Mouse (Mus musculus): ENCODE measurements around the gene Mboat2.
A peak's percentile ranks its signal among the peaks of the same experiment; 100 is the strongest.

The Mboat2 gene

GRCm38 (mm10) chr12:24860436-24860835 is 29.8 kb downstream of the Mboat2 start:
- DNase-seq (ENCODE audit: low spot score), result no peak

- no peak for DNase-seq (ENCODE audit: low spot score)
These were observed 33.1 kb downstream of the Mboat2 start for GRCm38 (mm10) chr12:24863762-24864161.

- DNase-seq (ENCODE audit: low spot score), result no peak
These were observed 36.0 kb downstream of the Mboat2 start for GRCm38 (mm10) chr12:24866645-24867044.

GRCm38 (mm10) chr12:24868694-24869093 is 38.0 kb downstream of the Mboat2 start:
- DNase-seq (ENCODE audit: low spot score), result no peak

- no peak for DNase-seq (ENCODE audit: low spot score)
These were observed 38.6 kb downstream of the Mboat2 start for GRCm38 (mm10) chr12:24869231-24869630.

GRCm38 (mm10) chr12:24870901-24871300 is 40.2 kb downstream of the Mboat2 start:
- DNase-seq (ENCODE audit: low spot score), result no peak

GRCm38 (mm10) chr12:24872264-24872663 is 41.6 kb downstream of the Mboat2 start:
- DNase-seq (ENCODE audit: low spot score), result no peak

- no peak for DNase-seq (ENCODE audit: low spot score)
These were observed 42.0 kb downstream of the Mboat2 start for GRCm38 (mm10) chr12:24872689-24873088.

- no peak for DNase-seq (ENCODE audit: low spot score)
These were observed 45.2 kb downstream of the Mboat2 start for GRCm38 (mm10) chr12:24875908-24876307.

- DNase-seq (ENCODE audit: low spot score), result no peak
These were observed 46.6 kb downstream of the Mboat2 start for GRCm38 (mm10) chr12:24877231-24877630.

GRCm38 (mm10) chr12:24878090-24878489 is 47.4 kb downstream of the Mboat2 start:
- no peak for DNase-seq (ENCODE audit: low spot score)

GRCm38 (mm10) chr12:24878735-24879362 is 48.2 kb downstream of the Mboat2 start:
- DNase-seq (ENCODE audit: low spot score), result no peak

- no peak for DNase-seq (ENCODE audit: low spot score)
These were observed 48.9 kb downstream of the Mboat2 start for GRCm38 (mm10) chr12:24879613-24880029.

GRCm38 (mm10) chr12:24883279-24883678 is 52.6 kb downstream of the Mboat2 start:
- DNase-seq (ENCODE audit: low spot score), result no peak

- DNase-seq (ENCODE audit: low spot score), result no peak
These were observed 56.1 kb downstream of the Mboat2 start for GRCm38 (mm10) chr12:24886800-24887199.

GRCm38 (mm10) chr12:24889371-24890051 is 58.8 kb downstream of the Mboat2 start:
- DNase-seq (ENCODE audit: low spot score), result no peak

- DNase-seq (ENCODE audit: low spot score), result no peak
These were observed 59.5 kb downstream of the Mboat2 start for GRCm38 (mm10) chr12:24890158-24890557.

GRCm38 (mm10) chr12:24890684-24891459 is 60.2 kb downstream of the Mboat2 start:
- no peak for DNase-seq (ENCODE audit: low spot score)

GRCm38 (mm10) chr12:24892536-24892935 is 61.9 kb downstream of the Mboat2 start:
- DNase-seq (ENCODE audit: low spot score), result no peak

GRCm38 (mm10) chr12:24893777-24894468 is 63.2 kb downstream of the Mboat2 start:
- DNase-seq (ENCODE audit: low spot score), result peak; percentile 76

- no peak for DNase-seq (ENCODE audit: low spot score)
These were observed 64.7 kb downstream of the Mboat2 start for GRCm38 (mm10) chr12:24895352-24895751.

GRCm38 (mm10) chr12:24897354-24897753 is 66.7 kb downstream of the Mboat2 start:
- DNase-seq (ENCODE audit: low spot score), result no peak

Measured in testis, postnatal 10 days (tissue).